Mouse (Mus musculus): Measurements from ENCODE around the gene Mast3.

Mast3 gene

DNA sequence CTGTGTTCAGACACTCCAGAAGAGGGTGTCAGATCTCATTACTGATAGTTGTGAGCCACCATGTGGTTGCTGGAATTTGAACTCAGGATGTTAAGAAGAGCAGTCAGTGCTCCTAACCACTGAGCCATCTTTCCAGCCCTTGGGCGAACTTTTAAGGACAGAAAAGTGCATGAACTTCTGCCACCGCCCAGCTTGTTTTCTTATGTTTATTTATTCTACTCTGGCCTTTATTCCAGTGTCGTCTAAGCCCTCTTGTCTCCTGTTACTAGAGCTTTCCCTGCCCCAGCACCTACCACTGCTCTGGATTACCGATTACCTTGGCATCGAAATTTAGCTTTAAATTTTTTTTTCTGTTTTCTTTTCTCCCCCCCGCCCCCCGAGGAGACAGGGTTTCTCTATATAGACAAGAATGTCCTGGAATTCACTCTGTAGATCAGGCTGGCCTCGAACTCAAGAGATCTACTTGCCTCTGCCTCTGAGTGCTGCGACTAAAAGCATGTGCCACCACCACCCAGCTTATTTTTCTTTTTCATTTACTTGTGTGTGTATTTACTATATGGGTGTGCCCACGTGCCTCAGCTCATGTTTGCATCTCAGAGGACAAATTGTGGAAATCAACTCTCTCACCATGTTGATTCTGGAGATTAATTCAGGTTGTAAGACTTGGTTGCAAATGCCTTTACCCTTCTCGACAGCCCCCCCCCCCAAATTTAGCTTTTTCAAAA, 1.9 kb downstream of the Mast3 start:
- DNase-seq: no peak

DNA sequence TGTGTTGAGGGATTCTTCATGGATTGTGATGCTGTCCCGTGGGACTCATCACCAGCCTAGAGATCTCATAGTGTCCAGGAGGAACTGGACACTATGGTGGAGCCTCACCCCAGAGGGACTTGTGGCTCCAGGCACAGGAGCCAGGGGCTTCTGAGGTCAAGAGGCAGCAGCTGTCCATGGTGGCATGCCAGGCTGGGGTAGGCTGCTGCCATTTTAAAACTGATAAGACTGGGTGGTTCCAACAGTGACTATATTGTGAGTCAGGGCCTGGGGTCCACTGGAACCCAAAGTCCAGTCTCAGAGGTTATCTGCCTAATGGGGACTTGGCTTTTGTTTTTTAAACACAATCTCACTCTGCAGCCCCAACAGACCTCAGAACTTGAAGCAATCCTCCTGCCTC, 3.0 kb downstream of the Mast3 start:
- DNase-seq: no peak

DNA sequence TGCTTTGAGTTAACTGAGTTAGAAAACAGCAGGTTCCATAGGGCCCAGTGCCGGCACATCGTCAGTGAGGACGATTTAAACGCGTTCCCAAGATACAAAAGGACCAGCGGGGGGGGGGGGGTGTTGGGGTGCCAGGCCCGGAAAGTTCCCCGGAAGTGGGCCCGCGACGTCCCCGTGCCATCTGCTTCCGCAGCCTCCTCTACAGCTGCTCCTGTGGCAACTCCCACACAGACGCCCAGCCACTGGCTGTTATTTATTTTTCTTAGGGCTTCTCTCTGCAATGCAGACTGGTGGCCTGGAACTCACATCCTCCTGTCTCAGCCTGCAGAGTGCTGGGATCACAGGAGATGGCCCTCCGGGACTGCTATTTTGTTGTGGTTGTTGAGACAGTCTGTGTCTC, 3.7 kb downstream of the Mast3 start:
- no peak for DNase-seq

DNA sequence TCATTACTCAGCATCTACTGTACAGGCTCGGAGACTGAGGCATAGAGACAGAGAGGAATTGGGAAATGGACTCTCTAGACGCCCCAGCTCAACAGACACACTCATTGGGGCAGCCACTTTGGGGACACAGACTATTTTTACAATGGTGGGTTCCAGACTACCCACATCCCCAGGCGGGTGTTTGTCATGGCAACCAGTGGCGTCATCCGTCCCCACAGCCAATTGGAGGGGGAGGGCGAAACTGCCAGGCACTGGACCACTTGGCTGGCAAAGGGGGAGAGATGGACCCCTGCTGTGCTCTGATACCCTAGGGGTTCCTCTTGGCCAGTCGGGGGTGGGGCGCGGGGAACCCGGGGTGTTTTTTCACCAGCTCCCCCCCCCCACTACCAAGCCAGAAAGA, 4.2 kb downstream of the Mast3 start:
- no peak for DNase-seq

DNA sequence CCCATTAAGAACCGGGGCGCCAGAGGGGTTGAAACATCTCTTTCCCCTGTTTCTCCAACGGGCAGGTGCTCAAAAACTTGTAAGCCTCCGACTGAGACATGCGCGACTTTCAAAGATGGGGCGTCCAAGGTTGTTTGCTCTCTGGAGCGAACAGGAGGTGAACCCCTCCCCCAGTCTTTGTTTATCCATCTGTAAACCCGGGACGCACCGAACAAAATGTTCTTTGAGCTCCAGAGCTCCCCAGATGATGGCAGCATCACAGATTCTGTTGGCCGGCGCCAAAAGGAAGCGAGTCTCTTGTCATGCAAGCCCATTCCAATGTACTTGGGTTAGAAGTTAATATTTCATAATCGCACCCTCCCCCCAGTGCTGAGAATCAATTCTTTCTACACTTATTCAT, 6.6 kb downstream of the Mast3 start:
- DNase-seq: peak in 1 of 2 experiments; percentile 84

DNA sequence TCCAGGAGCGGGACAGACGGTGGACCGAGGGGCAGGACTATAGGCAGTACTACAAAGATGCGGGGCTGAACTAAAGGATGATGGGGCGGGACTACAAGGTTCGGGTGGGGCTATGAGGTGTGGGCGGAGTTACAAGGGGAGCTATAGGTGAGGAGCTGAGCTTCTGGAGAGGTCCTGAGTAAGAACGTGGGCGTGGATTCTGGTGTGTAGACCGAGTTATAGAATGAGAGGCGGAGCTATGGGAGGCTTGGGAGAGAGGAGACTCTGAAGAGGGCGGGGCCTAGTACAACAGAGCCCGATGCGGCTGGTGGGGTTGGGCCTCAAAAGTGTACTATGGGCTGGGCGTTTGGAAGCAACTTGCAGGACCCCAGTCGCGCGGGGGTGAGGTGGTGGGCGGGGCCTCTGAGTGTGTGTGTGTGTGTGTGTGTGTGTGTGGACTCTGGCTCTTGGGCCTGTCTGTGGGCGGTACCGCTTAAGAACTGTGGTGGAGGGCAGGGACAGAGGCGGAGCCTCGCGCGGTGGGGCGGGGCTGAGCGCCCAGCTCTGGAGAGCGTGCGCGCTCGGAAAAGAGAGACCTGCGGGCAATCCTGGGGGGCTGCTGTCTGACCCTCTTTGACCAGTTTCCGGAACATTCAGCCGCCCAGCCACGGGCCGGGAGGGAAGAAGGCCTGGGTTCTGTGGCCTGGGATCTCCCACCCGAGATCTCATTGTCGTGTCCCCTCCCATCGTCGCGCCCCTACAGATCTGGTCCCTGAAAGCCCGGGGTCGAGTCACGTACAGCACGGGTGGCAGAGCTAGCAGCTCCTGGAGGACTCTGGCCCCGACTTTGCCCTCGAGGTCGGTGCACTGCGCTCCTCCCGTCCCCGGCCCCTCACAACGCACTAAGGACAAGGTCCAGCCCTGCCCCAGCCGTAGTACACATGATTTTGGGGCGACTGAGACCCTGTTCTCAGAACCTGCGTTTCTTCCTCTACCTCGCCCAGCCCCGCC, 7.5 kb downstream of the Mast3 start:
- peak; percentile 92 to 94 for DNase-seq

DNA sequence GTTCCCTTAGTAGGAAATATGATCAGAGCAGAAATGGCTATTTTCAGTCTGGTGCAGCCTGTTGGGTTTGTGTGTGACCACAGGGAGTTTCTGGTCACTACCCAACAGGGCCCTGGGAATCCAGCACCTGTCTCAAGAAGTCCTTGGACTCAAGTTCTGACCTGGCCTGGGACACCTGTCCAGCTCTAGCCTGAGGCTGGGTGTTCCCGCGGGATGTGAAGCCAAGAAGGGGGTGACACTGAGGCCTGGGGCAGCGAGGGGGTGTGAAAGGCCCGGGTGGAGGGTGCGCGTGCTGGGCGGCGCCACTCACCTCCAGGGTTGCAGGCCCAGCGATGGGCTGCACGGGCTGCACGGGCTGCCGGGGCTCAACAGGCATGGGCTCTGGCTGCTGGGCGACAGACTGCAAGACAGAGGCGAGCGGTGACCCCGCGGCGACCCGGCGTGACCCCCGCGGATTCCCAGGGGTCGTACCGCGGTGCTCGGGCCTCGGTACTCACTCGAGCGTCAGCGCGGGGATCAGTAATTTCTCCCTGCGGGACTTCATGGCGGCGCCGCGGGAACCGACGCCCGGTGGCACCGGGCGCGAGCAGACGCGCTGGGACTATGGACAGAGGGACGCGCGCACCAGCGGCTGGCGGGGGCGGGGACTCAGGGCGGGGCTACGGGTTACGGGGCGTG, 8.3 kb downstream of the Mast3 start:
- DNase-seq: no peak

DNA sequence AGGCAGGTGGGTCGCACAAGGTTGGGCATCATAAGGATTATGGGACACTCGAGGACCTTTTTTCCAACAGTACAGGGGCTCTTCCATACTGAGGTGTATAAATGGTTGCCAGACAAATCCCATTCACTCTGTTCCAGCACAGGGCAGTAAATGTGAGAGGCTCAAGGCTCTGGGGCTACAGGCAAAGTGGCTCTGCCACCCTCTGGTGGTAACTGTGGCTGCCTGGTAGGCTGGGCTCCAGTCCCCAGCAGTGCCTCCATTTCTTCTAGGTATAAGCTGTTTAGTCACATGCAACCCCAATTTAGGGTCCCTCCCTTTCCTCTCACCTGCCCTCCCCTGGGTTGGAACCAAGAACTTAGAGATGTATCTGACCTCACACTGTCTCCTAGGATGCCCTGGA, 9.5 kb downstream of the Mast3 start:
- no peak for DNase-seq

DNA sequence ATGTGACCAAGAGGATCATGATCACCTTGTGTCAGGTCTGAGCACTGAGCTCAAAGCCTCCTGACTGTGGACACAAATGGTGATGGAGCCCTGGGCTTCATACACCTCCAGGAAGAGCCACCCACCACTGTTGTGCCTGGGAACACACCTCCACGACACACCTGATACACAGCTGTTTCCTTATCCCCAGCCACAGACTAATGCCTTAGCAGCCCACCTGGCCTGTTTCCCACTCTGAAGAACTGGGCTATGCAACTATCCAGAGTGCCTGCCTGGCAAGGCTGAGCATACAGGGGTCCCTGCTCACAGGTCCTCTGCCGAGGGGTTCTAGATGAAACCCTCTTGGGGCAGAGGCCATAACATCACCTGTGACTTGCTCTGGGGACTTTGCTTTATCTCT, 10.6 kb downstream of the Mast3 start:
- no peak for DNase-seq

DNA sequence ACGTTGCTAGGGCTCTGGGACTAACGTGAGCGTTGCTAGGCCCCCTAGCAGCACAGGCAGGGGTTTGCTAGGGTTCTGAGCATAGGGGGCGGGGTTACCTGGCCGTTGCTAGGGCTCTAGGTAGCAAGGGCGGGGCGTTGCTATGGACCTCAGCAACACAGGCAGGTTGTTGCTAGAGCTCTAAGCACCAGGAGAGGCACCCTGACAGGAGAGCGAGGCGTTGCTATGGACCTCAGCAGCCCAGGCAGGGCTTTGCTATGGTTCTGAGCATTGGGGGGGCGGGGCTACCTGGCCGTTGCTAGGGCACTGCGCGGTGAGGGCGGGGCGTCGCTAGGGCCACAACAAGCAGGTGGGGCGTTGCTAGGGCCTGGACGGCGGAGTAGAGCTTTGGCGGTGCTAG, 12.2 kb downstream of the Mast3 start:
- DNase-seq: peak; percentile 91 to 94

DNA sequence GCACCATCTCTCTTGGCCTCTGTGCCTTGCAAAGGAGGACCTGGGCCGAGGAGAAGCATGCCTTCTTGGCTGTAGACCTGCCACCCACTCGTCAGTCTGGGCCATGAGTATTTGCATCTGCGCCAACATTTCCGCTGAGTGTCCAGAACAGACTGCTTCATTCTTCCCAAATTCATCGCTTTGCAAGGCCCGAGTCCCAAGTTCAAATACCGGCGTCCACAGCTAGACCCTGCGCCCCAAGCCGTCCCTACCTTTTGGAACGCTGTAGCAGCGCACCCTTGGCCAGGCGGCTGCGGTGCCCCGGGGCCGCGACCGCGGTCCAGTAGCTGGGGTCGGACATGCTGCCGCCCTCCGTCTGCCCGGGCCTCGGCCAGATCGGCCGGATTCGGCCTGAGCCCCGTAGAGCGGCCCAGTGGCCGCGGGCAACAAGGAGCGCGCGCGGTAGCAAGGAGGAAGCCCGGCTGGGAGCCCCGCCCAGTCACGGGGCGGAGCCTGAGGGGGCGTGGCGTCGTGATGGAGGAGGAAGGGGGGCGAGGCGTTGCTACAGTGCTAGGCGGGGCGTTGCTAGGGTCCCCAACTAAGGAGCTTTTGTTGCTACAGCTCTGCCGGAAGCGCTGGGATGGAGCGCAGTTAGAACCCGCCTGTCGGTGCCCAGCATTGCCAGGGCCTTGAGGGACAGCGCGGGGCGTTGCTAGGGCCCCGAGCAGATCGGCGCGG, 12.7 kb downstream of the Mast3 start:
- peak; percentile 97 to 98 for DNase-seq

DNA sequence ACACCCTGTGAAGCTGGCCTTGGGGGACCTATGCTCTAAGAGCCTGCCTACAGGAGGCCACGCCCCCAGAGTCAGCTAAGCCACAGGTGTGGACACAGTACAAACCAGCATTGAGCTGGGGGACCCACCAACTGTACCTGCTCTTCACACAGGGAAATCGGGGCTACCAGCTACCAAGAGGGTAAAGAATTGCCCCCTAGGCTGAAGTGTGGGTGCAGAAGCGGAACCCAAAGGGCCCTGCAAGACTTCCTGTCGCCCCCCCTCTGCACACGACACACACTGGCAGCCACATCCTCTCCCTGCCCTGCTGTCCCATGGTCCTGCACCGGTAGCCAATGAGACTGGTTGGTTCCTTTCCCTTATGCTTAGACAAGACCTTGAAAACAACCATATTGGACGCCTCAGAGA, 13.6 kb downstream of the Mast3 start:
- no peak for DNase-seq

DNA sequence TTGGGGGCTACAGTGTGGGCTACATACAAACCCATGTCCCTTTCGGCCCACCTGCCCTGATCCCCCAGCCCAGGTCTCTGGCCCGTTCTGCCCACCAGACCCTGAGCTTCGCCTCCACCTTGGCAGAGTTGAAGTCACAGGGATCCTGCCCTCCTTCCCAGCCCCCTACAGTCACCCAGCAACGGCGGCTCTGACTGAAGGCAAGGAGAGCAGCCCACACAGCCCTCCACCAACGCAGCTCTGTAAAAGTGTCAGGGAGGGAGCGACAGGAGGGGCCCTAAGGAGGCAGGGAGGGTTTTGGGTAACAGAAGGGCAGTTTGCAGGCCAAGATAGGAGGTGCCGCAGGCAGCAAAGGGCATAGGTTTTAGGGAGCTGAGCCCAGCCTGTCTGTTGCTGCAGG, 14.0 kb downstream of the Mast3 start:
- DNase-seq: no peak

DNA sequence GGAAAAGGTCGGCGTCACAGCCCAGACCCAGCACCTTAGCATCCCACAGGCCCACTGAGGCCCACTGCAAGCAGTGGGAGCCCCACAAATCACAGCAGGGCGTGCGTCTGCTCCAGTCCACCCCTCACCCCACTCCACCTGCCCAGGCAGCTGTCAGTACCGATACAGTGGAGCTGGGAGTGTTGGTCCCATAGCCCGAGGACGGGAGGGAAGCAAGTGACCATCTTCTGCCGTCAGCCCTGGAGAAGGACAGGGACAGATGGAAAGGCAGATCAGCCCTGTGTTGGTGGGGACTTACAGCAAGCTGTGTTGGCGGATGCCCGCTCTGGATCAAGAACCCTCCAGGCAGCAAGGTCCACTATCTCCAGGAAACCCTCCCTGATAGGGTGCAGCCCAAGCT, 15.8 kb downstream of the Mast3 start:
- no peak for DNase-seq

DNA sequence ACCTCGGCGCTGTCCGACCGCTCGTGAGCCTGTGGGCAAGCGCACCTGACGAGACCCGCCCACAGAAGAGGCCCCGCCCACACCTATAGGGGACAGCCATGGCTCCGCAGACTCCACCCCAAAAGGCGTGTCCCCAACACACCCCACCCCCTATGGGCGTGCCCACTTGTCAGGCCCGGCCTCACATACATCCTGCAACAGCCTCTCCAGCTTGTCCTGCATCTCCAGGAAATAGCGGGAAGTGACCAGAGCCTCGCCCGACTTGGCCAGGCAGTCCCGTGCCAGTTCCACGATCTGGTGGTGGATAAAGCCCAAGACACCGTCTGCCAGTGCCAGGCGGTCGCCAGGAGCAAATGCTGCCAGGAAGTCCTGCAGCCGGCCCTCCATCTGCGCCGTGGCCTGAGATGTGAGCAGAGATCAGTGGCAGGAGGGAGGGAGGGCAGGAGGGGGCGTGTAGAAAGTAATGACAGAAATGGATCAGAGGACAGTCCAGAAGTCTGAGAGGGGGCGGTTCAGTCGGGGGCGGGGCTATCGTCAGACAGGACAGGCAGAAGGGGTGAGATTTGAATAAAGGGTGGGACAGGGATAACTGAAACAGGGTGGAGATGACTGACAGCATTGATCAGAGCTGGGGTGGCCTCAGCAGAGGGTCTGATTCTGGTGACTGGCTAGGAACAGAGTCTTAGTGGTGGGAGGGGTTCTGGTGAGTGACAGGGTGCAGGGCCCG, 16.8 kb downstream of the Mast3 start:
- DNase-seq: peak in 1 of 2 experiments; percentile 34

DNA sequence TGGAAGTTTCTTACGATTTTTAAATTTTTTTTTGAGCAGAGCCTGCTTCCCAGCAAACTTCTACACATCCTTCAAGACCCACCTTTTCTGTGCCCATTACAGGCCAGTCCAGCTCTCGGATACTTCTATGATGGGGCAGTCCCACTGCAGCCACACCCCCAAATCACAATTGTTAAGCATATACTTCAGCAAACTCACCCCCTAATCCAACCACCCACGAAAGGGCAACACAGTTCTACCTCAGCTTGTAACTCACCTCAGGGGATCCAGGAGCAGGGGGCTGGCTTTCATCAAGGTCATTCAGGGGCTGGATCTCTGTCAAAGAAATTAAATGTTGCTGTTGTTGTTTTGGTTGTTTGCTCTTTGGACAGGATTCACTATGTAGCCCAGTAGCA, 17.8 kb downstream of the Mast3 start:
- DNase-seq: no peak

DNA sequence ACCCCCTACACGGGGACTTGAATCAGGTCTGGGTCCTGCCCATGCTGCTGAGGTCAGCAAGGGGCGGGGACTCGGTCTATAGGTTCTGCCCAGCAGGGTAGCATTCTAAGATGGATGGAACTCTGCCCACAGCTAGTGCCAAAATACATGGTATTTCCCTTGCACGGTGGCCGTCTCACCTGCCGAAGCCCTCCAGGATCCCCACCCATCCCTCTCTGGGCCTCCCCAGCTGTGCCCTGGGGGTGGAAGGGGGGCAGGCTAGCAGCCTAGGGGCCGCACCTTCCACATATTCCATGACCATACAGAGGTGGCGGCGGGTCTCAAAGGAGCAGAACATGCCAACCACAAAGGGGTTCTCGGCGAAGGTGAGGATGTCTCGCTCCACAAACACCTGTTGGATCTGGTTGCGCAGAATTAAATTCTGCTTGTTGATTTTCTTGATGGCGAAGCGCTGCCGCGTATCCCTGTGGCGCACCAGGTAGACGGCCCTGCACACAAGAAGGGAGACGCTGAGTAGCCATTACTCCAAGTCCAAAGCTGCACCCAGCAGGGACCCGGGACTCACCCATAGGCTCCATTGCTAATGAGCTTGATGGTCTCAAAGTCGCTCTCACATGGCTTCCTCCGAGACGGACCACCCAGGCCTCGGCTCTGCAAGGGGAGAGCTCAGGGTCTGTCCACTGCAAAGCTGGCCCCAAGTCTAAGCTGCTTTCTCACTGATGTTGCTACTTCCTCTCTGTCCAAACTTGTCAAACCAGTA, 18.4 kb downstream of the Mast3 start:
- no peak for DNase-seq

DNA sequence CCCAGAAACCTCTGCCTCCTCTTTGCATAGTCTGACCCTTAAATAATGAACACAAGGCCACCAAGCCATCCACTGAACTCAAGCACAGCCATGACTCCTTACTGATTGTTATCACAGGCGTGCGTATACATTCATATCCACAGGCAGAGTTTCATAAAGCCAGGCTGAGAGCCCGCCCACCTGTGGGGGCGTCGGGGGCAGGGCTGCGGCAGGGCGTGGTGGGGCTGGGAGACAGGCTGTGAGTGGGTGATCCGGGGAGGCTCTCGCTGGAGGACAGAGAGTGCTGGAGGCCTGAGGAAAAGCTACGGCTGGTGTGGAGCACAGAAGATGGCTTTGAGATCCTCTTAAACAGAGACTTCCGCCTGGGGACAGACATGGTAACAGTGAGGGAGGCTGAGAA, 24.8 kb downstream of the Mast3 start:
- no peak for DNase-seq

DNA sequence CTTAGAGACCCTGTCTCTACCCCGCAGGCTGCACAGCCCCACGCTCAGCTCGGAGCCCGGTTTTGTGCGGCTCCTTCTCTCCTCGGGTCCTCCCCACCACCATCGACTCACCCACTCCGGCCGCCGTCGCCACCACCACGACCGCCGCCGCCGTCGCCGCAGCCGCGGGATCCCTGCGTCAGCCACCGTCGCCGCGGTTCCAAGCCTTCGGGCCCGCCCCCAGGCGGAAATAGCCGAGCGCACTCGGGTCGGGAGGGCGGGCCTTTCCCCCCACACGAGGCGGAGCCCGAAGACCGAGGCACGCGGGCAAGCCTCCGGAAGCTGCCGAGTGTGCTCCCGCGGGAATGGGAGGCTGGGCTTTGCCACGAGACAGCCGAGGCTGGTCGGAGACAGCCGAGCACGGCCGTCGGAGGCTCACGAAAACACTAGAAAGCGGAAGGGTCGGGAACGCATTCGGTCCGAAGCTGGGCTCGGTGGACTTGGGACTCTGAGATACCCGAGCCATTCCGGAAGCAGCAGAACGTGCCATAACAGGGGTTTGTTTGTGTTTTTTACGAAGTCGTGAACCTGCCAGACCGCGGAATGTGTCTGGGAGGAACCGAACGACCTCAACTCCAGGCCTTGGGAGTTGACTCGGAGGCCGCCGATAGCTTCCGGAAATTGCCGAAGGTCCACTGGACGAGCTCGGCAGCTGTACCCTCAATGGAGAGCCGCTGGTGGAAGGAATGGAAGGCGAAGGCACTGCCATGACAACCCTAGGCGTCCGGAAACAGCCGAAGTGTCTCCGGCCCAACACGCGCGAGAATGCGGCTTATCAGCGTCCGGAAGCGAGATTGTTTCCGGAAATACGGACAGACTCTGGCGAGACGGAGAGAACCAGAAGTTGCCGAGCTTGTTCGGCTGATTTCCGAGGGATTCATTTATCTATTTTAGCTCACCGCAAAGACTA, 28.1 kb downstream of the Mast3 start, which contains the start of gene Pik3r2:
Gene Pik3r2 (minus strand): TSS at position 218 of the 949 bp plus-strand sequence.
- DNase-seq: peak; percentile 97 to 98

Measured in kidney, adult 8-10 months (tissue).